Mouse (Mus musculus) embryonic facial prominence, embryonic 15.5 days (tissue): Measurements from ENCODE around the gene C87499. TPM values are rescaled to one million over a fixed set of nuclear protein-coding genes. Genes with fewer than 3 reads are reported as not detected.

Experiments
- ATAC-seq: fragments of 200-750 bp; cut with Nextera tagmentation; 2 replicates; pipeline ENCODE4 v1.8.0; 2017; ENCODE audit warnings: low read depth, moderate TSS enrichment; ENCODE audit not compliant: insufficient number of reproducible peaks, low FRiP score, low TSS enrichment
- H3K27ac ChIP-seq: fragments of 300-500 bp; sonication (generic); replicated peaks from 2 replicates; pipeline ENCODE4 v1.5.1; 2015; ENCODE audit warnings: mild to moderate bottlenecking, inconsistent platforms
- H3K27me3 ChIP-seq: fragments of 300-500 bp; sonication (generic); 2 replicates; pipeline ENCODE4 v1.6.1; 2015; ENCODE audit warnings: inconsistent platforms
- H3K36me3 ChIP-seq: fragments of 300-500 bp; sonication (generic); 2 replicates; pipeline ENCODE4 v1.6.1; 2015; ENCODE audit warnings: mild to moderate bottlenecking, inconsistent platforms
- H3K4me1 ChIP-seq: fragments of 300-500 bp; sonication (generic); 2 replicates; pipeline ENCODE4 v1.6.1; 2015; ENCODE audit warnings: inconsistent platforms
- H3K4me2 ChIP-seq: fragments of 300-500 bp; sonication (generic); replicated peaks from 2 replicates; pipeline ENCODE4 v1.6.1; 2015; ENCODE audit warnings: mild to moderate bottlenecking, inconsistent platforms
- H3K4me3 ChIP-seq: fragments of 300-500 bp; sonication (generic); replicated peaks from 2 replicates; pipeline ENCODE4 v1.5.1; 2015; ENCODE audit warnings: mild to moderate bottlenecking, inconsistent platforms
- H3K9ac ChIP-seq: fragments of 300-500 bp; sonication (generic); 2 replicates; pipeline ENCODE4 v1.6.1; 2015; ENCODE audit warnings: inconsistent platforms
- H3K9me3 ChIP-seq: fragments of 300-500 bp; sonication (generic); replicated peaks from 2 replicates; pipeline ENCODE4 v1.6.1; 2016; ENCODE audit warnings: inconsistent platforms
- WGBS: fragments of 180-500 bp; shearing (Covaris S2); methylation state at CpG from one replicate; pipeline ENCODE4 v1.1.7; 2015; 5-methylcytosine and 5-hydroxymethylcytosine counted together
- polyA plus RNA-seq: library from polyadenylated mRNA; unstranded; fragments of >200 nt; fragmentation: Nextera tagmentation; extraction: Ambion mirVana; gene quantifications from 2 replicates; pipeline ENCODE4 v1.2.1, GENCODE M21; 2015

C87499 gene
- polyA plus RNA-seq, 1 experiment from 2014 or later, result not detected

- WGBS, result 92% methylated on average over 1 of the region's 1 CpGs
- H3K4me3 ChIP-seq, result no peak within 1 kb of the TSS
- H3K27ac ChIP-seq, result no peak within 1 kb of the TSS
Observed at GRCm38 (mm10) chr4:88592285-88592684, 41.9 kb downstream of the C87499 start, which contains the start of gene Ifna9. Gene Ifna9, minus strand, starts transcription at chr4:88592385.

More at GRCm38 (mm10) chr4:88592285-88592684, 41.9 kb downstream of the C87499 start, which contains the start of gene Ifna9:
- Histone ChIP-seq H3K4me1 (no peaks in the 10 kb centered on the region), H3K4me2 (no peak within 1 kb of the TSS), H3K9me3 (no peaks in the 10 kb centered on the region), H3K36me3 (no peaks in the 10 kb centered on the region), H3K27me3 (no peaks in the 10 kb centered on the region), H3K9ac (no peak within 1 kb of the TSS)
- no peak for ATAC-seq

Other genes starting within 250 kb of the C87499 start
- gene Hacd4, start 195.5 kb downstream of the C87499 start, polyA plus RNA-seq, result 11.8 and 12.1 TPM in 2 replicates
- not detected in 2 replicates for gene Ifnb1, start 111.6 kb downstream of the C87499 start, polyA plus RNA-seq
- gene Ifna15, start 76.2 kb downstream of the C87499 start, polyA plus RNA-seq, result not detected in 2 replicates
- not detected in 2 replicates for gene Ifna14, start 62.6 kb downstream of the C87499 start, polyA plus RNA-seq
- not detected in 2 replicates for gene Ifna9, start 42.0 kb downstream of the C87499 start, polyA plus RNA-seq
- gene Ifna12, start 31.0 kb downstream of the C87499 start, polyA plus RNA-seq, result not detected in 2 replicates
- not detected in 2 replicates for gene Ifna13, start 10.0 kb upstream of the C87499 start, polyA plus RNA-seq
- gene Ifna16, start 42.5 kb upstream of the C87499 start, polyA plus RNA-seq, result not detected in 2 replicates
- gene Ifna2, start 49.5 kb upstream of the C87499 start, polyA plus RNA-seq, result not detected in 2 replicates
- gene Ifnab, start 56.9 kb upstream of the C87499 start, polyA plus RNA-seq, result not detected in 2 replicates
- 0.72 and 1.2 TPM in 2 replicates for gene Gm26566, start 87.4 kb upstream of the C87499 start, polyA plus RNA-seq
- gene Klhl9, start 88.1 kb upstream of the C87499 start, polyA plus RNA-seq, result 90.9 and 93.4 TPM in 2 replicates
- gene Gm13271, start 120.5 kb upstream of the C87499 start, polyA plus RNA-seq, result not detected in 2 replicates
- gene Gm13283, start 125.7 kb upstream of the C87499 start, polyA plus RNA-seq, result 0.32 and 0.75 TPM in 2 replicates
- gene Gm13290, start 139.4 kb upstream of the C87499 start, polyA plus RNA-seq, result 0.49 and 0.58 TPM in 2 replicates
- not detected in 2 replicates for gene Gm13289, start 142.5 kb upstream of the C87499 start, polyA plus RNA-seq
- gene Gm13272, start 145.4 kb upstream of the C87499 start, polyA plus RNA-seq, result not detected in 2 replicates
- 0.28 and 0.69 TPM in 2 replicates for gene Ifnz, start 147.7 kb upstream of the C87499 start, polyA plus RNA-seq
- gene Gm13276, start 151.3 kb upstream of the C87499 start, polyA plus RNA-seq, result 1.0 TPM in 1 of 2 replicates, not detected in the other
- gene Gm13277, start 154.2 kb upstream of the C87499 start, polyA plus RNA-seq, result not detected in 2 replicates
- gene Gm13278, start 157.1 kb upstream of the C87499 start, polyA plus RNA-seq, result not detected in 2 replicates
- not detected in 2 replicates for gene Gm13275, start 160.1 kb upstream of the C87499 start, polyA plus RNA-seq
- gene Gm13279, start 163.0 kb upstream of the C87499 start, polyA plus RNA-seq, result not detected in 2 replicates
- gene Gm13285, start 165.3 kb upstream of the C87499 start, polyA plus RNA-seq, result 1.7 TPM in 2 replicates
- not detected in 2 replicates for gene Gm13287, start 168.8 kb upstream of the C87499 start, polyA plus RNA-seq
- gene Gm13288, start 171.1 kb upstream of the C87499 start, polyA plus RNA-seq, result not detected in 2 replicates
- gene Ifna7, start 181.8 kb upstream of the C87499 start, polyA plus RNA-seq, result not detected in 2 replicates
- gene Ifna11, start 185.5 kb upstream of the C87499 start, polyA plus RNA-seq, result not detected in 2 replicates
- gene Ifna6, start 193.0 kb upstream of the C87499 start, polyA plus RNA-seq, result not detected in 2 replicates
- not detected in 2 replicates for gene Ifna5, start 201.1 kb upstream of the C87499 start, polyA plus RNA-seq
- gene Ifna4, start 207.4 kb upstream of the C87499 start, polyA plus RNA-seq, result not detected in 2 replicates
- not detected in 2 replicates for gene Ifna1, start 215.7 kb upstream of the C87499 start, polyA plus RNA-seq
- gene Ifne, start 245.8 kb upstream of the C87499 start, polyA plus RNA-seq, result not detected in 2 replicates